Mouse (Mus musculus): ENCODE results near the gene Vnn1. TPM values are rescaled to one million over a fixed set of nuclear protein-coding genes. Genes with fewer than 3 reads are reported as not detected.

Gene Vnn1
- 0.25 and 0.43 TPM in 2 replicates for polyA plus RNA-seq (2015; fragmentation: Nextera tagmentation; extraction: Ambion mirVana)

DNA sequence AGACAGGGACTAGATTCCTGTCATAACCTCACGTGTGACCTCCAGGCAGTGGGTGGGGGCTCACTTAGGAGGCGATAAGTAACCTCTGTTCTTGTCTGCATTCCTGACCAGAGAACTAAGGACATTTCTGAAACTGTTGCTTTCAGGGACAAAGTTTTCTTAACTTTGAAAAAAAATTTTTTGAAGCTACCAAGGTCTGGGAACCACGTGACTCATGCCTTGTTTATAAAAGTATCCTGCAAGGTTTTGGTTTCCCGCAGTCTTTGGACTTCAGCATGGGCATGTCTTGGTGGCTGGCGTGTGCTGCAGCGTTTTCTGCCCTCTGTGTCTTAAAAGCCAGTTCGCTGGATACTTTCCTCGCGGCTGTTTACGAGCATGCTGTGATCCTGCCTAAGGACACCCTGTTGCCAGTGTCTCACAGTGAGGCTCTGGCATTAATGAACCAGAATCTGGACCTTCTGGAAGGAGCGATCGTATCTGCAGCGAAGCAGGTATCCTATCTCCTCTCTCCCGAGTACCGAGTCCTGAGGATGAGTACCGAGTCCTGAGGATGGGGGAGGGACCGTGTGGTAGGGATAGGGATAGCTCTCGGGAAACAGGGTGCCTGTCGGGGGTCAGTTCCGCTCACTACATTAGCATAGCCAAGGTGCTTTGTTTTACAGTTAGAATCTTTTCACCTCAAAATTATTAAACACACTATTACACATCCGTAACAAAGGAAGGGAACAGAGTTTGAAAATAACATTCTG is at the start of gene Vnn1:
Gene Vnn1 (plus strand): TSS at position 88 of the 749 bp plus-strand sequence.
- no peak for ATAC-seq
- WGBS = 46% methylated on average over 21 of the region's 21 CpGs
- Histone ChIP-seq H3K4me1 (ENCODE audit: control insufficient read depth, insufficient read depth, low read length) (no peaks in the 10 kb centered on the region), H3K9ac (ENCODE audit: low read depth, low read length) (no peak within 1 kb of the TSS), H3K4me2 (ENCODE audit: low read length) (peak within 1 kb of the TSS; percentile 37), H3K9me3 (replicated peaks; ENCODE audit: control insufficient read depth, low read length, poor library complexity, severe bottlenecking) (no peaks in the 10 kb centered on the region), H3K36me3 (ENCODE audit: control insufficient read depth, insufficient read depth, low read length) (no peaks in the 10 kb centered on the region), H3K27me3 (ENCODE audit: control insufficient read depth, insufficient read depth, low read depth, low read length) (no peaks in the 10 kb centered on the region), H3K4me3 (ENCODE audit: low read depth, low read length) (peak within 1 kb of the TSS; percentile 1; the same call in 1 of the 2 replicates), H3K27ac (ENCODE audit: low read length) (no peak within 1 kb of the TSS)

GRCm38 (mm10) chr10:23851228-23851912 is 43.1 kb upstream of the Vnn1 start, which contains the start of gene Vnn3:
TSS of gene Vnn3 (plus strand) at chr10:23851462.
- ATAC-seq = no peak
- H3K4me1 ChIP-seq (ENCODE audit: control insufficient read depth, insufficient read depth, low read length) = no peaks in the 10 kb centered on the region
- no peak within 1 kb of the TSS for H3K27ac ChIP-seq (ENCODE audit: low read length)
- H3K4me3 ChIP-seq (ENCODE audit: low read depth, low read length) = no peak within 1 kb of the TSS
- H3K9me3 ChIP-seq (replicated peaks; ENCODE audit: control insufficient read depth, low read length, poor library complexity, severe bottlenecking) = no peaks in the 10 kb centered on the region
- H3K9ac ChIP-seq (ENCODE audit: low read depth, low read length) = no peak within 1 kb of the TSS
- no peaks in the 10 kb centered on the region for H3K36me3 ChIP-seq (ENCODE audit: control insufficient read depth, insufficient read depth, low read length)
- 89% methylated on average over 4 of the region's 4 CpGs for WGBS
- H3K27me3 ChIP-seq (ENCODE audit: control insufficient read depth, insufficient read depth, low read depth, low read length) = no peaks in the 10 kb centered on the region
- no peak within 1 kb of the TSS for H3K4me2 ChIP-seq (ENCODE audit: low read length)

DNA sequence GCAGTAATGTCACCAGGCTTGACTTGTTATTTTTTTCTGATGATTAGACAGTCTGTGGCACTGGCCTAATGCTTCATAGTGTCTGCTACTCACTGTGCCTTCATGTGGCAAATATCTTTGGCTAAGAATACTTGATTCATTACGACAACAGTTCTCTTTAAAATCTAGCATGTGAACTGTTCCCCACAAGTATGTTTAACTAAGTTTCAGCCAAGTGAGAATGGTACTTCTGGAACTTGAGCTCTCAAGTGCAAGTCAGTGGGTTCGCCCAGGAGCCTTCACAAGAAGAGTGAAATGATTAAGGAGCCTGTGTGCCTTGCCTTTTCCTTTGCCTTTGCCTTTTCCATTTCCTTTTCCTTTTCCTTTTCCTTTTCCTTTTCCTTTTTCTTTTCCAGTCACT is 42.4 kb upstream of the Vnn1 start:
- Histone ChIP-seq H3K9me3 (replicated peaks; ENCODE audit: control insufficient read depth, low read length, poor library complexity, severe bottlenecking) (no peaks in the 10 kb centered on the region), H3K27me3 (ENCODE audit: control insufficient read depth, insufficient read depth, low read depth, low read length) (no peaks in the 10 kb centered on the region), H3K27ac (ENCODE audit: low read length) (no peak overlapping the region), H3K4me3 (ENCODE audit: low read depth, low read length) (no peak overlapping the region), H3K9ac (ENCODE audit: low read depth, low read length) (no peak overlapping the region), H3K4me1 (ENCODE audit: control insufficient read depth, insufficient read depth, low read length) (no peaks in the 10 kb centered on the region), H3K4me2 (ENCODE audit: low read length) (no peak overlapping the region), H3K36me3 (ENCODE audit: control insufficient read depth, insufficient read depth, low read length) (no peaks in the 10 kb centered on the region)
- 88% methylated on average over 2 of the region's 2 CpGs for WGBS
- no peak for ATAC-seq

- Histone ChIP-seq H3K4me2 (ENCODE audit: low read length) (no peak overlapping the region), H3K9ac (ENCODE audit: low read depth, low read length) (no peak overlapping the region), H3K4me3 (ENCODE audit: low read depth, low read length) (no peak overlapping the region), H3K4me1 (ENCODE audit: control insufficient read depth, insufficient read depth, low read length) (no peaks in the 10 kb centered on the region), H3K9me3 (replicated peaks; ENCODE audit: control insufficient read depth, low read length, poor library complexity, severe bottlenecking) (peaks cover 7% of the 10 kb centered on the region), H3K36me3 (ENCODE audit: control insufficient read depth, insufficient read depth, low read length) (no peaks in the 10 kb centered on the region), H3K27me3 (ENCODE audit: control insufficient read depth, insufficient read depth, low read depth, low read length) (no peaks in the 10 kb centered on the region), H3K27ac (ENCODE audit: low read length) (no peak overlapping the region)
- ATAC-seq = no peak
- WGBS = 88% methylated on average over 9 of the region's 9 CpGs
Measured at GRCm38 (mm10) chr10:23864362-23865312, 29.9 kb upstream of the Vnn1 start.

DNA sequence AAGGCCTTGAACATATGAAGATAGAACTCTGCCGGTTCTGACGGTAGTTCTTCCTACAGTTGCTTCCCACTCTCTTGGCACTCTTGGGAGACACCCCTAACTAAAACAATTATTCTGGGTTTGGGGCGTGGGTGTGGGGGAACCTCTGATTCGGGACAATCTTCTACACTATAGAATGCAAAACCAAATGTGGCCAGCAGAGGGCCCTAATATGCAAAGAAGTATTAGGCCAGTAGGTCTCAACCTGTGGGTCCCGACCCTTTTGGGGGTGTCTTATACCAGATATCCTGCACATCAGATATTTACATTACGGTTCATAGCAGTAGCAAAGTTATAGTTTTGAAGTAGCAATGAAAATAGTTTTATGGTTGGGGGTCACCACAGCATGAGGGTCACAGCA is 13.8 kb upstream of the Vnn1 start:
- no peak overlapping the region for H3K27ac ChIP-seq (ENCODE audit: low read length)
- no peak for ATAC-seq
- 89% methylated on average over 6 of the region's 6 CpGs for WGBS
- H3K9ac ChIP-seq (ENCODE audit: low read depth, low read length) = no peak overlapping the region
- no peaks in the 10 kb centered on the region for H3K4me1 ChIP-seq (ENCODE audit: control insufficient read depth, insufficient read depth, low read length)
- H3K27me3 ChIP-seq (ENCODE audit: control insufficient read depth, insufficient read depth, low read depth, low read length) = no peaks in the 10 kb centered on the region
- H3K4me3 ChIP-seq (ENCODE audit: low read depth, low read length) = no peak overlapping the region
- H3K9me3 ChIP-seq (replicated peaks; ENCODE audit: control insufficient read depth, low read length, poor library complexity, severe bottlenecking) = no peaks in the 10 kb centered on the region
- no peak overlapping the region for H3K4me2 ChIP-seq (ENCODE audit: low read length)
- H3K36me3 ChIP-seq (ENCODE audit: control insufficient read depth, insufficient read depth, low read length) = no peaks in the 10 kb centered on the region

DNA sequence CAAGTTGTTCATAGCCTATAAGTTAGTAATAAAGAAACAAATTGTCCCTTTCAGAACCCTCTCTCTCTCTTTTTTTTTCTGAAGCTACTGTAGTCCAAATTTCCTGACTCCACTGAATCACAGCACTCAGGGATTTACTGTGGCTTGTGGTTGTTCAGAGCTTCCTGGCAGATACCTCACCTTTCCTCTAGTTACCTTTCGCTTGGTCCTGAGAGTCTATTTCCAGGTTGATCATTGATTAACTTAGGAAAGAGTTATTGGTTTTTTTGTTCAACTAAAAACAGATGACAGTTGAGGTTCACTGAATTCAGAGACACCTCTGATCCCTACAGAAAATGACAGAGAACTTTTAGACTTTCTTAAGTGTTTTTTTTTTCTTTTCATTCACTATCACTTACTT is 9.6 kb upstream of the Vnn1 start:
- Histone ChIP-seq H3K4me2 (ENCODE audit: low read length) (no peak overlapping the region), H3K27ac (ENCODE audit: low read length) (no peak overlapping the region), H3K4me1 (ENCODE audit: control insufficient read depth, insufficient read depth, low read length) (no peaks in the 10 kb centered on the region), H3K4me3 (ENCODE audit: low read depth, low read length) (no peak overlapping the region), H3K36me3 (ENCODE audit: control insufficient read depth, insufficient read depth, low read length) (no peaks in the 10 kb centered on the region), H3K27me3 (ENCODE audit: control insufficient read depth, insufficient read depth, low read depth, low read length) (no peaks in the 10 kb centered on the region), H3K9ac (ENCODE audit: low read depth, low read length) (no peak overlapping the region), H3K9me3 (replicated peaks; ENCODE audit: control insufficient read depth, low read length, poor library complexity, severe bottlenecking) (no peaks in the 10 kb centered on the region)
- WGBS = 95% methylated on average over 1 of the region's 1 CpGs
- ATAC-seq = no peak

DNA sequence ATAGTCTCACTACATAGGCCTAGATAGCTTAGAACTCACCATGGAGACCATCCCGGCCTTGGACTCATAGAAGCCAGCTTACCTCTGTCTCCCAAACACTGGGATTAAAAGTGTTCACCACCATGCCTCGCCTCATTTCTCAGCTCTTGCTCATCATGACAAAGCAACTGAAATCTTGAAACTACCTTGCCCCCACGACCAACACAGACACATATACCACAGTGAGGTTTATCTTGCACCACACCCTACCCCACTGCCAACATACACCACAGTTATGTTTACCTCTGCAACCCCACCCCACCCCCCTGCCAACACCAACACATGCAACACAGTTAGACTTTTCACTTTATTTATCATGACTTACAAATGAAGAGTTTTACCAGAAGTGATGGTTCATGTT is 8.4 kb upstream of the Vnn1 start:
- no peaks in the 10 kb centered on the region for H3K4me1 ChIP-seq (ENCODE audit: control insufficient read depth, insufficient read depth, low read length)
- no peak overlapping the region for H3K9ac ChIP-seq (ENCODE audit: low read depth, low read length)
- no peak overlapping the region for H3K27ac ChIP-seq (ENCODE audit: low read length)
- 78% methylated on average over 3 of the region's 3 CpGs for WGBS
- no peaks in the 10 kb centered on the region for H3K9me3 ChIP-seq (replicated peaks; ENCODE audit: control insufficient read depth, low read length, poor library complexity, severe bottlenecking)
- H3K4me3 ChIP-seq (ENCODE audit: low read depth, low read length) = no peak overlapping the region
- no peaks in the 10 kb centered on the region for H3K36me3 ChIP-seq (ENCODE audit: control insufficient read depth, insufficient read depth, low read length)
- no peaks in the 10 kb centered on the region for H3K27me3 ChIP-seq (ENCODE audit: control insufficient read depth, insufficient read depth, low read depth, low read length)
- no peak overlapping the region for H3K4me2 ChIP-seq (ENCODE audit: low read length)
- ATAC-seq = no peak

DNA sequence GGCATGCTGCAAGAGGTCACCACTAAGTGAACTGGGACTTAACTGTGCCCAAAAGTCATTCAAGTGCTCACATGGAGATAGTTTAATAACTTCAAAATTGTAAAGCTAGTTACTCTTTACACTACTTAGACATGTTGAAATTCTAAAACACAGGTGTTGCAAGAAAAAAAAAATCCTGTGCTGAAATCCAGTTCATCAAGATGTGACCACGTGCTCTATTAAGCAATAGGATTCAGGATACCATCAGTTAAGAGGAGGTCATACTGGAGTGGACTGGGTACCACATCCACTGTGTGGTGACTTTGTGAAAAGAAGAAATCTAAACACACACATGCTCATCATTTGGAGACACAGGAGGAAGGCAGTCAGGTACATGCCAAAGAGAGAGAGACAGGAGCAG is 1.5 kb upstream of the Vnn1 start:
- H3K27ac ChIP-seq (ENCODE audit: low read length) = no peak overlapping the region
- 93% methylated on average over 1 of the region's 1 CpGs for WGBS
- H3K9ac ChIP-seq (ENCODE audit: low read depth, low read length) = no peak overlapping the region

More for the DNA sequence above, 1.5 kb upstream of the Vnn1 start:
- Histone ChIP-seq H3K9me3 (replicated peaks; ENCODE audit: control insufficient read depth, low read length, poor library complexity, severe bottlenecking) (no peaks in the 10 kb centered on the region), H3K4me1 (ENCODE audit: control insufficient read depth, insufficient read depth, low read length) (no peaks in the 10 kb centered on the region), H3K36me3 (ENCODE audit: control insufficient read depth, insufficient read depth, low read length) (no peaks in the 10 kb centered on the region), H3K27me3 (ENCODE audit: control insufficient read depth, insufficient read depth, low read depth, low read length) (no peaks in the 10 kb centered on the region), H3K4me3 (ENCODE audit: low read depth, low read length) (no peak overlapping the region), H3K4me2 (ENCODE audit: low read length) (no peak overlapping the region)
- no peak for ATAC-seq
